Mouse (Mus musculus) right cerebral cortex, adult 18-20 months (tissue): ENCODE results near the gene Gm4187.
"Not testable (repeated sequence)": the region's sequence is repeated elsewhere in the genome, so short reads cannot be mapped to it uniquely, and the experiment has no call there.

Experiments
- DNase-seq: peaks from one replicate; pipeline ENCODE4 v3.0.0; 2022; ENCODE audit warnings: mixed read lengths

Gene Gm4187

DNA sequence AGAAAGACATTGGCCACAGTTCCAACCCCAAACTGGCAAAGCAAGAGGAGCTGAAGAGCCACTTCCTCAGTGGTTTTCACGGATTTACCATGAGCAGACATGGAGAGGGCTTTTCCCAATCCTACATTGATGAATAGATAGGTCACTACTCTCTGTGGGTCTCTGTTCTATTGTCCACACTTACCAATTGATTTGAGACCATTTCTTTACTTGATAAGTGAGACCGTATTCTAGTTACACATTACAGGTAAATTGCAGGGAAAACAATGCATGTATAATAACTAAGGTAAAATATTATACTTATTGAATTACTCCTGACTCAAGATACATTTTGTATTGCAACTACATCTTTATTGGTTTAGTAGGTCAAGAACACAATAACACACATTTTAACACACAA lies at the start of gene Gm4187:
Gene Gm4187 (minus strand): TSS at position 101 of the 400 bp plus-strand sequence.
- DNase-seq, result not testable (repeated sequence)

GRCm38 (mm10) chr7:22370939-22371338 lies 41.4 kb upstream of the Gm4187 start, which contains the start of gene Gm8660:
Gm8660 (minus strand) TSS chr7:22371039.
- DNase-seq, result not testable (repeated sequence)
